ENCODE assay signal across 12 mouse cellular contexts in the genomic region with DNA sequence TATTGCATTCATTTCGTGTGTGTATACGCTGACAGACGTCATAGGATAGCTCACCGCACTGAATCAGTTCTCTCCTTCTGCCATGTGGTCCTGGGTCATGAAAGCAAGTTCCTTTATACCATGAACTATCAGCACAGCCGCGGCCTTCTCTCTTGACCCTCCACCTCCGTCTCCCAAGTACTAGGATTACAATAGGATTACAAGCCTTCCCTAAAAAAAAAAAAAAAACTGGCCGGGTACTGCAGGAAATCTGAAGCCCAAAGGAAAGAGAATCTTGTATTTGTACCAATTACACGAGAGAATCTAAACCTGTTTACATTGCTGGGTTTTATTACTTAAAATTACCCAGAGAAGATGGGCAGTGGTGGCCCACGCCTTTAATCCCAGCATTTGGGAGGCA. TPM values are rescaled to one million over a fixed set of nuclear protein-coding genes. Genes with fewer than 3 reads are reported as not detected.
DNase-seq lines count a peak whose midpoint lies in the region; ATAC-seq and TF ChIP-seq lines count a peak whose summit lies in the region.
"Had no signal": no experiment of that assay in that cellular context is flagged by ENCODE, and none has a peak within 500 bp of the region (broad histone marks: within the 10 kb centered on the region; RNA-seq: fewer than 3 reads in every experiment).

No protein-coding gene starts in this region.

- intact Hi-C loops in heart, postnatal 36 days (cut with DNase I): loop anchor here (2.0 to 5.0 kb wide), 3 partner anchors 21 to 862 kb away; partner anchors contain the start of genes Erlin1, Mrpl43 and Twnk

- H3K27me3 ChIP-seq in heart, embryonic 16.5 days (ENCODE audit: control insufficient read depth, insufficient read depth, low read length): no peaks in the 10 kb centered on the region
- H3K27me3 ChIP-seq in stomach, embryonic 15.5 days (replicated peaks): no peaks in the 10 kb centered on the region
- H3K27me3 ChIP-seq in stomach, postnatal 0 days (ENCODE audit: control insufficient read depth, insufficient read depth, low read length): no peaks in the 10 kb centered on the region
- no peaks in the 10 kb centered on the region for H3K27me3 ChIP-seq in intestine, embryonic 15.5 days (replicated peaks)
- H3K27me3 ChIP-seq in stomach, embryonic 16.5 days (ENCODE audit: control insufficient read depth, insufficient read depth, low read length): no peaks in the 10 kb centered on the region

- peaks cover 43% of the 10 kb centered on the region for H3K4me1 ChIP-seq in heart, embryonic 16.5 days (ENCODE audit: control insufficient read depth, insufficient read depth, low read length)
- H3K4me1 ChIP-seq in stomach, embryonic 15.5 days: peaks cover 16% of the 10 kb centered on the region
- peaks cover 2% of the 10 kb centered on the region; the same call in 1 of the 2 replicates for H3K4me1 ChIP-seq in stomach, postnatal 0 days (replicated peaks; ENCODE audit: control insufficient read depth, insufficient read depth)
- peaks cover 26% of the 10 kb centered on the region for H3K4me1 ChIP-seq in intestine, embryonic 15.5 days (replicated peaks)
- peaks cover 19% of the 10 kb centered on the region for H3K4me1 ChIP-seq in stomach, embryonic 16.5 days (ENCODE audit: control insufficient read depth, insufficient read depth, low read length)

- no peak for DNase-seq in heart, postnatal 36 days
- no peak for DNase-seq in stomach, postnatal 0 days (ENCODE audit: low spot score)
- DNase-seq in layer of hippocampus, adult 9-10 months (ENCODE audit: low spot score): no peak
- no peak for DNase-seq in lung, postnatal 25 days (ENCODE audit: low spot score)
- DNase-seq: cerebellum, postnatal 36 days; forebrain, postnatal 0 days; right cerebral cortex, postnatal 4 days had no signal

- H3K27ac ChIP-seq in heart, embryonic 16.5 days (ENCODE audit: low read length): peak overlapping the region; percentile 85
- peak overlapping the region; percentile 41 for H3K27ac ChIP-seq in stomach, embryonic 15.5 days
- no peak overlapping the region for H3K27ac ChIP-seq in stomach, postnatal 0 days (replicated peaks)
- peak overlapping the region; percentile 13; the same call in 1 of the 2 replicates for H3K27ac ChIP-seq in intestine, embryonic 15.5 days
- 0 out of 2 replicates have a peak overlapping the region, but pooled peaks have one; percentile 33 for H3K27ac ChIP-seq in stomach, embryonic 16.5 days (ENCODE audit: low read length)
- H3K27ac ChIP-seq: liver, embryonic 14.5 days had no signal

- H3K9me3 ChIP-seq in heart, embryonic 16.5 days (replicated peaks; ENCODE audit: control insufficient read depth, low read length): no peaks in the 10 kb centered on the region
- H3K9me3 ChIP-seq in stomach, embryonic 15.5 days: no peaks in the 10 kb centered on the region
- no peaks in the 10 kb centered on the region for H3K9me3 ChIP-seq in stomach, postnatal 0 days (ENCODE audit: control insufficient read depth, low read length)
- H3K9me3 ChIP-seq in intestine, embryonic 15.5 days: no peaks in the 10 kb centered on the region
- no peaks in the 10 kb centered on the region for H3K9me3 ChIP-seq in stomach, embryonic 16.5 days (replicated peaks; ENCODE audit: control insufficient read depth, low read length)

- H3K4me3 ChIP-seq in heart, embryonic 16.5 days (ENCODE audit: low read length): no peak overlapping the region
- H3K4me3 ChIP-seq in stomach, embryonic 15.5 days (replicated peaks): no peak overlapping the region
- H3K4me3 ChIP-seq in stomach, postnatal 0 days (ENCODE audit: low read depth, low read length): no peak overlapping the region
- H3K4me3 ChIP-seq in intestine, embryonic 15.5 days (replicated peaks): no peak overlapping the region
- no peak overlapping the region for H3K4me3 ChIP-seq in stomach, embryonic 16.5 days (replicated peaks; ENCODE audit: low read length)

- H3K9ac ChIP-seq in heart, embryonic 16.5 days (ENCODE audit: low read length): no peak overlapping the region
- no peak overlapping the region for H3K9ac ChIP-seq in stomach, embryonic 15.5 days
- H3K9ac ChIP-seq in stomach, postnatal 0 days (ENCODE audit: low read length): no peak overlapping the region
- no peak overlapping the region for H3K9ac ChIP-seq in intestine, embryonic 15.5 days
- no peak overlapping the region for H3K9ac ChIP-seq in stomach, embryonic 16.5 days (ENCODE audit: low read length)

- ATAC-seq in heart, embryonic 16.5 days (replicated peaks; ENCODE audit: extremely low read depth, insufficient read depth, low FRiP score): no peak
- ATAC-seq in stomach, embryonic 15.5 days (ENCODE audit: insufficient read depth, low FRiP score, low read depth): no peak
- no peak for ATAC-seq in stomach, postnatal 0 days (ENCODE audit: low FRiP score, low TSS enrichment)
- ATAC-seq in intestine, embryonic 15.5 days: no peak
- ATAC-seq in stomach, embryonic 16.5 days (ENCODE audit: insufficient read depth, low FRiP score): no peak
- ATAC-seq: forebrain, postnatal 0 days had no signal

- WGBS in heart, embryonic 16.5 days: 51% methylated on average over 10 of the region's 10 CpGs
- 44% methylated on average over 10 of the region's 10 CpGs for WGBS in stomach, embryonic 15.5 days
- WGBS in stomach, postnatal 0 days: 45% methylated on average over 10 of the region's 10 CpGs
- WGBS in intestine, embryonic 15.5 days: 41% methylated on average over 10 of the region's 10 CpGs
- WGBS in stomach, embryonic 16.5 days: 47% methylated on average over 10 of the region's 10 CpGs

- H3K36me3 ChIP-seq in heart, embryonic 16.5 days (ENCODE audit: control insufficient read depth, insufficient read depth): no peaks in the 10 kb centered on the region; the same call in 1 of the 2 replicates
- no peaks in the 10 kb centered on the region for H3K36me3 ChIP-seq in stomach, embryonic 15.5 days
- no peaks in the 10 kb centered on the region for H3K36me3 ChIP-seq in stomach, postnatal 0 days (ENCODE audit: control insufficient read depth, insufficient read depth, low read length)
- H3K36me3 ChIP-seq in intestine, embryonic 15.5 days: no peaks in the 10 kb centered on the region
- H3K36me3 ChIP-seq in stomach, embryonic 16.5 days (ENCODE audit: control insufficient read depth, insufficient read depth, low read length): no peaks in the 10 kb centered on the region

- no peak for TF ChIP-seq EP300 in stomach, postnatal 0 days (optimal IDR thresholded peaks at IDR 0.05)

- no peak for TF ChIP-seq CTCF in stomach, postnatal 0 days (IDR thresholded peaks at IDR 0.05; ENCODE audit: low read depth)

- H3K4me2 ChIP-seq in heart, embryonic 16.5 days (ENCODE audit: low read depth, low read length): no peak overlapping the region
- no peak overlapping the region for H3K4me2 ChIP-seq in stomach, embryonic 15.5 days
- no peak overlapping the region; the same call in 1 of the 2 replicates for H3K4me2 ChIP-seq in stomach, postnatal 0 days (replicated peaks; ENCODE audit: low read depth)
- peak overlapping the region; percentile 69; the same call in 1 of the 2 replicates for H3K4me2 ChIP-seq in intestine, embryonic 15.5 days (replicated peaks)
- no peak overlapping the region for H3K4me2 ChIP-seq in stomach, embryonic 16.5 days (ENCODE audit: low read depth, low read length)

RNA-seq across cellular contexts. Expression of gene Slf2, which starts 1.3 kb away (rescaled TPM):
- 30.9 and 35.5 TPM in 2 replicates for polyA plus RNA-seq in heart, embryonic 16.5 days (2015; fragmentation: Nextera tagmentation; extraction: Ambion mirVana)
- total RNA-seq in heart, postnatal 36 days (2021): 10 to 100 TPM; 21.4 to 23.3 TPM
- 33.0 and 35.1 TPM in 2 replicates for polyA plus RNA-seq in stomach, embryonic 15.5 days (2015; fragmentation: Nextera tagmentation; extraction: Ambion mirVana)
- 9.3 and 9.8 TPM in 2 replicates for polyA plus RNA-seq in stomach, postnatal 0 days (2015; fragmentation: Nextera tagmentation; extraction: Ambion mirVana)
- polyA plus RNA-seq in intestine, embryonic 15.5 days (2015; fragmentation: Nextera tagmentation; extraction: Ambion mirVana): 31.9 and 33.9 TPM in 2 replicates
- polyA plus RNA-seq in stomach, embryonic 16.5 days (2015; fragmentation: Nextera tagmentation; extraction: Ambion mirVana): 31.3 and 31.4 TPM in 2 replicates

RNA-seq across cellular contexts. Expression of gene Sema4g, which starts 59.2 kb away (rescaled TPM):
- polyA plus RNA-seq in heart, embryonic 16.5 days (2015; fragmentation: Nextera tagmentation; extraction: Ambion mirVana): 0.79 and 0.94 TPM in 2 replicates
- under 1 TPM; 0.14 to 0.30 TPM for total RNA-seq in heart, postnatal 36 days (2021)
- polyA plus RNA-seq in stomach, embryonic 15.5 days (2015; fragmentation: Nextera tagmentation; extraction: Ambion mirVana): 6.5 and 7.4 TPM in 2 replicates
- 1.4 and 1.8 TPM in 2 replicates for polyA plus RNA-seq in stomach, postnatal 0 days (2015; fragmentation: Nextera tagmentation; extraction: Ambion mirVana)
- 13.7 and 16.2 TPM in 2 replicates for polyA plus RNA-seq in intestine, embryonic 15.5 days (2015; fragmentation: Nextera tagmentation; extraction: Ambion mirVana)
- 4.6 and 5.5 TPM in 2 replicates for polyA plus RNA-seq in stomach, embryonic 16.5 days (2015; fragmentation: Nextera tagmentation; extraction: Ambion mirVana)
